Mouse (Mus musculus) lung, postnatal 10 days (tissue): Measurements from ENCODE around the gene Gm3893.
"Not testable (repeated sequence)": the region's sequence is repeated elsewhere in the genome, so short reads cannot be mapped to it uniquely, and the experiment has no call there.

Experiments
- DNase-seq: peaks from one replicate; pipeline ENCODE4 v3.0.0; 2021

Gene Gm3893

GRCm38 (mm10) chr4:42090907-42091306 lies at the start of gene Gm3893:
Gene Gm3893, plus strand, starts transcription at chr4:42091207.
- DNase-seq = not testable (repeated sequence)

- DNase-seq = not testable (repeated sequence)
Observed at GRCm38 (mm10) chr4:42114517-42114916, 23.5 kb downstream of the Gm3893 start, which contains the start of gene Gm13304. Gene Gm13304, plus strand, starts transcription at chr4:42114817.
